21 mouse cellular contexts compared by ENCODE assay signal in genomic region chr7:27119676-27120075, GRCm38 (mm10). TPM values are rescaled to one million over a fixed set of nuclear protein-coding genes. Genes with fewer than 3 reads are reported as not detected.
DNase-seq lines count a peak whose midpoint lies in the region; ATAC-seq and TF ChIP-seq lines count a peak whose summit lies in the region.
"Had no signal": no experiment of that assay in that cellular context is flagged by ENCODE, and none has a peak within 500 bp of the region (broad histone marks: within the 10 kb centered on the region; RNA-seq: fewer than 3 reads in every experiment).

Cyp2f2 (plus strand) TSS chr7:27119909.

- H3K36me3 ChIP-seq in embryonic facial prominence, embryonic 14.5 days (ENCODE audit: control insufficient read depth, insufficient read depth, low read length), result no peaks in the 10 kb centered on the region
- no peaks in the 10 kb centered on the region for H3K36me3 ChIP-seq in embryonic facial prominence, embryonic 10.5 days (replicated peaks)
- no peaks in the 10 kb centered on the region for H3K36me3 ChIP-seq in lung, postnatal 0 days (ENCODE audit: insufficient read depth, low read length)
- H3K36me3 ChIP-seq in forebrain, embryonic 10.5 days (replicated peaks), result no peaks in the 10 kb centered on the region
- no peaks in the 10 kb centered on the region for H3K36me3 ChIP-seq in midbrain, postnatal 0 days (ENCODE audit: insufficient read depth, low read length)
- H3K36me3 ChIP-seq: embryonic facial prominence, embryonic 12.5 days; limb, embryonic 13.5 days; neural tube, embryonic 13.5 days had no signal

- DNase-seq in embryonic facial prominence, embryonic 14.5 days (ENCODE audit: low spot score), result no peak
- no peak for DNase-seq in embryonic facial prominence, embryonic 10.5 days (ENCODE audit: low spot score)
- DNase-seq in urinary bladder, postnatal 14 days (ENCODE audit: low spot score), result peak; percentile 14
- DNase-seq in urinary bladder, postnatal 4 days (ENCODE audit: low spot score in 2 of 2), result no peak
- no peak for DNase-seq in lung, postnatal 0 days (ENCODE audit: low spot score)
- DNase-seq in forebrain, embryonic 10.5 days (ENCODE audit: extremely low spot score, low spot score), result no peak
- no peak for DNase-seq in cerebellum, postnatal 36 days
- DNase-seq in midbrain, postnatal 0 days (ENCODE audit: low spot score), result no peak
- DNase-seq: cerebellum, postnatal 14 days; kidney, postnatal 36 days; layer of hippocampus, postnatal 36 days; retina, postnatal 1 day had no signal

- H3K9me3 ChIP-seq in embryonic facial prominence, embryonic 14.5 days (ENCODE audit: control insufficient read depth, low read length), result no peaks in the 10 kb centered on the region
- H3K9me3 ChIP-seq in embryonic facial prominence, embryonic 10.5 days, result no peaks in the 10 kb centered on the region
- no peaks in the 10 kb centered on the region for H3K9me3 ChIP-seq in lung, postnatal 0 days (ENCODE audit: low read length)
- no peaks in the 10 kb centered on the region for H3K9me3 ChIP-seq in forebrain, embryonic 10.5 days
- H3K9me3 ChIP-seq in midbrain, postnatal 0 days (ENCODE audit: low read length), result no peaks in the 10 kb centered on the region
- H3K9me3 ChIP-seq: embryonic facial prominence, embryonic 12.5 days; limb, embryonic 13.5 days; neural tube, embryonic 13.5 days had no signal

- H3K27me3 ChIP-seq in embryonic facial prominence, embryonic 14.5 days (replicated peaks; ENCODE audit: control insufficient read depth, insufficient read depth, low read length), result no peaks in the 10 kb centered on the region
- no peaks in the 10 kb centered on the region for H3K27me3 ChIP-seq in embryonic facial prominence, embryonic 10.5 days (replicated peaks; ENCODE audit: low read depth, poor library complexity, severe bottlenecking)
- no peaks in the 10 kb centered on the region for H3K27me3 ChIP-seq in lung, postnatal 0 days (replicated peaks; ENCODE audit: insufficient read depth, low read length)
- no peaks in the 10 kb centered on the region for H3K27me3 ChIP-seq in forebrain, embryonic 10.5 days (ENCODE audit: poor library complexity, severe bottlenecking)
- H3K27me3 ChIP-seq in midbrain, postnatal 0 days (ENCODE audit: insufficient read depth, low read length), result no peaks in the 10 kb centered on the region
- H3K27me3 ChIP-seq: embryonic facial prominence, embryonic 12.5 days; limb, embryonic 13.5 days; neural tube, embryonic 13.5 days had no signal

- H3K4me3 ChIP-seq in embryonic facial prominence, embryonic 14.5 days (ENCODE audit: low read depth, low read length), result no peak within 1 kb of the TSS
- H3K4me3 ChIP-seq in embryonic facial prominence, embryonic 10.5 days, result no peak within 1 kb of the TSS
- peak within 1 kb of the TSS; percentile 8; the same call in 1 of the 2 replicates for H3K4me3 ChIP-seq in lung, postnatal 0 days (ENCODE audit: low read depth, low read length)
- H3K4me3 ChIP-seq in forebrain, embryonic 10.5 days, result no peak within 1 kb of the TSS
- no peak within 1 kb of the TSS for H3K4me3 ChIP-seq in midbrain, postnatal 0 days (ENCODE audit: low read depth, low read length)
- H3K4me3 ChIP-seq: embryonic facial prominence, embryonic 12.5 days; limb, embryonic 13.5 days; neural tube, embryonic 13.5 days had no signal

- H3K4me1 ChIP-seq in embryonic facial prominence, embryonic 14.5 days (ENCODE audit: control insufficient read depth, insufficient read depth, low read length), result 0 out of 2 replicates have a peak, but pooled peaks cover 3% of the 10 kb centered on the region
- H3K4me1 ChIP-seq in embryonic facial prominence, embryonic 10.5 days, result peaks cover 4% of the 10 kb centered on the region
- no peaks in the 10 kb centered on the region for H3K4me1 ChIP-seq in lung, postnatal 0 days (ENCODE audit: insufficient read depth, low read depth, low read length)
- no peaks in the 10 kb centered on the region for H3K4me1 ChIP-seq in forebrain, embryonic 10.5 days
- no peaks in the 10 kb centered on the region for H3K4me1 ChIP-seq in midbrain, postnatal 0 days (ENCODE audit: insufficient read depth, low read length)
- H3K4me1 ChIP-seq: embryonic facial prominence, embryonic 12.5 days; neural tube, embryonic 13.5 days had no signal

- no peak within 1 kb of the TSS for H3K9ac ChIP-seq in embryonic facial prominence, embryonic 14.5 days (ENCODE audit: low read depth, low read length)
- no peak within 1 kb of the TSS for H3K9ac ChIP-seq in lung, postnatal 0 days (replicated peaks; ENCODE audit: low read depth)
- no peak within 1 kb of the TSS for H3K9ac ChIP-seq in midbrain, postnatal 0 days (replicated peaks; ENCODE audit: low read length, poor library complexity, severe bottlenecking)
- H3K9ac ChIP-seq: embryonic facial prominence, embryonic 12.5 days; hindbrain, embryonic 14.5 days; limb, embryonic 13.5 days; neural tube, embryonic 13.5 days had no signal

- TF ChIP-seq CTCF in lung, postnatal 0 days (IDR thresholded peaks at IDR 0.05), result no peak
- no peak for TF ChIP-seq CTCF in midbrain, postnatal 0 days (IDR thresholded peaks at IDR 0.05)

- no peak for TF ChIP-seq EP300 in lung, postnatal 0 days (IDR thresholded peaks at IDR 0.05)

- no peak within 1 kb of the TSS for H3K4me2 ChIP-seq in embryonic facial prominence, embryonic 14.5 days (ENCODE audit: low read depth, low read length)
- no peak within 1 kb of the TSS for H3K4me2 ChIP-seq in lung, postnatal 0 days (replicated peaks; ENCODE audit: low read depth, low read length)
- H3K4me2 ChIP-seq in midbrain, postnatal 0 days (ENCODE audit: low read depth, low read length, poor library complexity, severe bottlenecking), result no peak within 1 kb of the TSS
- H3K4me2 ChIP-seq: embryonic facial prominence, embryonic 12.5 days; hindbrain, embryonic 14.5 days; limb, embryonic 13.5 days; neural tube, embryonic 13.5 days had no signal

- H3K27ac ChIP-seq in embryonic facial prominence, embryonic 14.5 days (replicated peaks; ENCODE audit: low read depth, low read length), result no peak within 1 kb of the TSS
- H3K27ac ChIP-seq in embryonic facial prominence, embryonic 10.5 days (replicated peaks), result no peak within 1 kb of the TSS
- H3K27ac ChIP-seq in lung, postnatal 0 days (ENCODE audit: low read length), result peak within 1 kb of the TSS; percentile 72
- no peak within 1 kb of the TSS for H3K27ac ChIP-seq in forebrain, embryonic 10.5 days
- no peak within 1 kb of the TSS for H3K27ac ChIP-seq in midbrain, postnatal 0 days (ENCODE audit: low read depth, low read length)
- H3K27ac ChIP-seq: embryonic facial prominence, embryonic 12.5 days; hindbrain, embryonic 14.5 days; limb, embryonic 13.5 days; neural tube, embryonic 13.5 days had no signal

- ATAC-seq in embryonic facial prominence, embryonic 14.5 days (ENCODE audit: low read depth), result 0 out of 2 replicates have a peak, but pooled peaks have one; percentile 31
- ATAC-seq in lung, postnatal 0 days, result no peak; the same call in 1 of the 2 replicates
- no peak for ATAC-seq in midbrain, postnatal 0 days (ENCODE audit: low FRiP score)
- ATAC-seq: activated CD4-positive, CD25-positive, alpha-beta regulatory T cell, adult 4 months; intestine, postnatal 0 days had no signal

RNA-seq across cellular contexts. Expression of gene Cyp2f2, which starts in this region (rescaled TPM):
- 34.6 and 64.4 TPM in 2 replicates for polyA plus RNA-seq in embryonic facial prominence, embryonic 14.5 days (2014; fragmentation: Nextera tagmentation; extraction: Ambion mirVana)
- not detected in 2 replicates for polyA plus RNA-seq in embryonic facial prominence, embryonic 10.5 days (2016; fragmentation: Nextera tagmentation; extraction: Ambion mirVana)
- polyA plus RNA-seq in lung, postnatal 0 days (2015; fragmentation: Nextera tagmentation; extraction: Ambion mirVana), result 585 and 665 TPM in 2 replicates
- polyA plus RNA-seq in forebrain, embryonic 10.5 days (2016; fragmentation: Nextera tagmentation; extraction: Ambion mirVana), result not detected in 2 replicates
- 0.55 and 0.57 TPM in 2 replicates for total RNA-seq in midbrain, postnatal 0 days (2014; rRNA removed)
- polyA plus RNA-seq in midbrain, postnatal 0 days (2015; fragmentation: Nextera tagmentation; extraction: Ambion mirVana), result 0.32 and 0.39 TPM in 2 replicates
- total RNA-seq: CH12.LX; granulocyte monocyte progenitor cell, adult 5-6 weeks; megakaryocyte progenitor cell, adult 5-6 weeks had no signal
- polyA plus RNA-seq: activated CD4-positive, CD25-positive, alpha-beta regulatory T cell, adult 4 months; hindbrain, embryonic 14.5 days; limb, embryonic 13.5 days; neural tube, embryonic 13.5 days had no signal

Comparison
In these comparisons a context has a peak if more than half of its experiments do, and no peak if none do; other contexts are left out.
1. RNA of gene Cyp2f2 (polyA plus RNA-seq): 585 to 665 TPM in lung, postnatal 0 days and 34.6 to 64.4 TPM in embryonic facial prominence, embryonic 14.5 days; 0.32 to 0.39 TPM in midbrain, postnatal 0 days, not detected in embryonic facial prominence, embryonic 10.5 days and not detected in forebrain, embryonic 10.5 days; every median in the first group is over 10 times any median in the second.